In the genomic region with DNA sequence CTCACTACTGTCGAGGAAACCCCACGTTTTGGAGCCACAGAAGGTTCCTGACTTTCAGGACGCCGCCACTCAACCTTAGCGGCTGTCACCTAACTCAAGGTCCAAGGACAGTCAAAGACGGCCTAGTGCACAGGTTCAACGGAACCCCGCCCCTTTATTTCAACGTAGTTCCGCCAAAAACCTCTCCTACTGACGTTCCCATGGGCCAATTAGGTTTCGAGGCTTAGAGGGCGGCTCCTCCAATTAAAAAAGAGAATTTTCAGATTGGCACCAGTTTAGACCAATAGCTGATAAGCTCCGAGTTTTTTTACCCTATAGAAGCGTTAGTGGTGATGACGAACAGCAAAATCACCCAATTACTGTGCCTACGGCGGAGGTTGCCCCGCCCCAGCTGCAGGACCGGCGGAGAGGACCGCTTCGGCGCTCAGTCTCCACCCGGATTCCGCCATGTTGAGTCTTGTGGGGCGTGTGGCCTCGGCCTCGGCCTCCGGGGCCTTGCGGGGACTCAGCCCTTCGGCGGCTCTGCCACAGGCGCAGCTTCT, we compare ENCODE assay signal across 8 mouse cellular contexts. TPM values are rescaled to one million over a fixed set of nuclear protein-coding genes. Genes with fewer than 3 reads are reported as not detected.
A peak's percentile ranks its signal among the peaks of the same experiment; 100 is the strongest.
DNase-seq lines count a peak whose midpoint lies in the region; ATAC-seq lines count a peak whose summit lies in the region.

A gene (plus strand): TSS at position 394 of the 542 bp plus-strand sequence.

- H3K4me1 ChIP-seq in intestine, embryonic 14.5 days (replicated peaks; ENCODE audit: control insufficient read depth, insufficient read depth, low read length) = peaks cover 13% of the 10 kb centered on the region; the same call in 1 of the 2 replicates

- peak within 1 kb of the TSS; percentile 94 for H3K4me2 ChIP-seq in intestine, embryonic 14.5 days (ENCODE audit: low read length)

- H3K27ac ChIP-seq in intestine, embryonic 14.5 days (ENCODE audit: low read depth) = peak within 1 kb of the TSS; percentile 87

- intact Hi-C loops in left cerebral cortex, postnatal 14 days (cut with DNase I) = no loop called here

- peak; percentile 97 for ATAC-seq in intestine, embryonic 14.5 days (replicated peaks; ENCODE audit: low FRiP score, low TSS enrichment, low read depth)

- WGBS in intestine, embryonic 14.5 days = under 1% methylated on average over 34 of the region's 34 CpGs

- peaks cover 41% of the 10 kb centered on the region for H3K36me3 ChIP-seq in intestine, embryonic 14.5 days (ENCODE audit: control insufficient read depth, insufficient read depth, low read length)

- no peaks in the 10 kb centered on the region for H3K27me3 ChIP-seq in intestine, embryonic 14.5 days (replicated peaks; ENCODE audit: control insufficient read depth, insufficient read depth, low read length)

- peak within 1 kb of the TSS; percentile 99 for H3K9ac ChIP-seq in intestine, embryonic 14.5 days (ENCODE audit: low read length)

- H3K4me3 ChIP-seq in intestine, embryonic 14.5 days (ENCODE audit: low read depth, low read length) = peak within 1 kb of the TSS; percentile 100

- DNase-seq in adrenal gland, adult 18-20 months (ENCODE audit: low spot score in 2 of 2) = peak; percentile 90 to 95
- DNase-seq in embryo, embryonic 11 days = peak; percentile 98
- DNase-seq in gastrocnemius, postnatal 25 days = peak; percentile 98
- peak; percentile 94 for DNase-seq in intestine, embryonic 14.5 days (ENCODE audit: low spot score)
- DNase-seq in left cerebral cortex, postnatal 14 days (ENCODE audit: low spot score in 2 of 2) = peak; percentile 99 to 100
- peak; percentile 99 for DNase-seq in mesoderm, embryonic 11.5 days (ENCODE audit: low read depth, low spot score)
- DNase-seq in right cerebral cortex, postnatal 36 days (ENCODE audit: low spot score in 2 of 2) = peak; percentile 94 to 97
- peak; percentile 98 for DNase-seq in yolk sac, embryonic 10.5 days (ENCODE audit: low spot score)

- H3K9me3 ChIP-seq in intestine, embryonic 14.5 days (ENCODE audit: control insufficient read depth, low read length) = no peaks in the 10 kb centered on the region

RNA-seq across cellular contexts. Expression of the gene that starts here (rescaled TPM):
- total RNA-seq in adrenal gland, adult 18-20 months (2021) = 1,000 to 10,000 TPM; 2,783 to 4,328 TPM
- 1,000 to 10,000 TPM; 3,933 to 4,186 TPM for total RNA-seq in gastrocnemius, postnatal 25 days (2021)
- polyA plus RNA-seq in intestine, embryonic 14.5 days (2014; fragmentation: Nextera tagmentation; extraction: Ambion mirVana) = 2,618 and 2,654 TPM in 2 replicates
- total RNA-seq in left cerebral cortex, postnatal 14 days (2021) = 1,000 to 10,000 TPM; 1,697 to 1,804 TPM

Comparison
In these comparisons a context has a peak if more than half of its experiments do, and no peak if none do; other contexts are left out.
1. Peak in every context shown above with its lines: DNase-seq, ATAC-seq, H3K4me3 ChIP-seq and H3K27ac ChIP-seq.